Mouse (Mus musculus) embryo, embryonic 11 days (tissue): Measurements from ENCODE around the gene Pcolce.
"Not testable (repeated sequence)": the region's sequence is repeated elsewhere in the genome, so short reads cannot be mapped to it uniquely, and the experiment has no call there.

Experiments
- DNase-seq: peaks from one replicate; pipeline ENCODE4 v3.0.0-alpha.2; 2015

Gene Pcolce

GRCm38 (mm10) chr5:137628498-137629305 is 15.1 kb upstream of the Pcolce start, which contains the start of the genes Fbxo24, Lrch4 and Gm20605:
TSS of gene Fbxo24 (minus strand) at chr5:137629002.
TSS of gene Lrch4 (plus strand) at chr5:137629121.
TSS of gene Gm20605 (plus strand) at chr5:137629175.
- peak; percentile 100 for DNase-seq

- no peak for DNase-seq
Measured at GRCm38 (mm10) chr5:137627991-137628390, 14.4 kb upstream of the Pcolce start.

- DNase-seq = no peak
Measured at GRCm38 (mm10) chr5:137623937-137624530, 10.4 kb upstream of the Pcolce start.

DNA sequence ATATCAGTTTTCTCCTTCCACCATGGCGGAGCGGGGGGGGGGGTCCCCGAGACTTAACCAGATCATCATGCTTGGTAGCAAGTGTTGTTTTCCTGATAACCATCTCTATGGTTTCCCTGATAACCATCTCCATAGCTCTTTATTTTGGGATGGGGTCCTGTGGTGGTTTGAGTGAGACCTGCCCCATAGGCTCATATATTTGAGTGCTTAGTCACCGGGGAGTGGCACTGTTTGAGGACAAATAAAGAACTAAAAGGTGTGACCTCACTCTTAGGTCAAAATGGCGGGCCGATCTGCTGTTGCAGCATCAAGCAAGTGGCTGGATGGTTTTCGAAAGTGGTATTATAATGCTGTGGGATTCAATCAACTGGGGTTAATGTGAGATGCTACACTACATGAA is 1.8 kb upstream of the Pcolce start:
- no peak for DNase-seq

- not testable (repeated sequence) for DNase-seq
Measured at GRCm38 (mm10) chr5:137614921-137615320, 1.3 kb upstream of the Pcolce start.

GRCm38 (mm10) chr5:137613076-137613475 is 508 bp downstream of the Pcolce start:
- DNase-seq = no peak

DNA sequence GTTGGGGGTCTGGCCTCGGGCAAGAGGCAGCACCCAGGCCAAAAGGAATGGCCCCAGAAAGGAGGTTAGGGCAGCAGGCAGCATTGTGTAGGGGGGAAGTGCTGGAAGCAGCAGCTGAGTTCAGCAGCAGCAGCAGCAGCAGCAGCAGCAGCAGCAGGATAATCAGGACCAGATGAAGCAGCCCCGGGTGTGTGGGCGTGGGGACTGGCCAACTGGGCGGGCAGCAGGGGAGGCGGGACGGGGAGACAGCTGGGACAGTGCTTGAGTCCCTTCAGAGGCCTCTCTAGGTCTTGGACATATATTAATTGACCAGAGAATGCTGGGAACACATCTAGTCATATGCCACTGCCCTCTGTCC is 2.4 kb downstream of the Pcolce start:
- peak; percentile 84 for DNase-seq

GRCm38 (mm10) chr5:137610548-137611244 is 2.9 kb downstream of the Pcolce start:
- DNase-seq = peak; percentile 93

DNA sequence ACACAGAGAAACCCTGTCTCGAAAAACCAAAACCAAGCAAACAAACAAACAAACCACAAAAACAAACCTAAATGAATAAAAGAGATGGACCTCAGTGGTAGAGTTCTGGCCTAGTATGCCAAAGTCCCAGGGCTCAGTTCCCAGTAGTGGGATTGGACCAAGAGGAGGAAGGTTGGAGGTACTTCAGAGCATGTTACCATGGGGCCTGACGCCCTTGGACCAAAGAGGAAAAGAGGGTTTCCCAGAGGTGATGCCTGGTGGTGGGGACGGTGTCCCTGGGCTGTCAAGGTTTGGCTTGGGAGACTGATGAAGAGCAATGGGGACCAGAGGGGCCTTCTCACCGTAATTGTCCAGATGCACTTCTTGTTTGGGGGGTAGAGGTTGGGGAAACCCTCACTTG is 3.5 kb downstream of the Pcolce start:
- no peak for DNase-seq

DNA sequence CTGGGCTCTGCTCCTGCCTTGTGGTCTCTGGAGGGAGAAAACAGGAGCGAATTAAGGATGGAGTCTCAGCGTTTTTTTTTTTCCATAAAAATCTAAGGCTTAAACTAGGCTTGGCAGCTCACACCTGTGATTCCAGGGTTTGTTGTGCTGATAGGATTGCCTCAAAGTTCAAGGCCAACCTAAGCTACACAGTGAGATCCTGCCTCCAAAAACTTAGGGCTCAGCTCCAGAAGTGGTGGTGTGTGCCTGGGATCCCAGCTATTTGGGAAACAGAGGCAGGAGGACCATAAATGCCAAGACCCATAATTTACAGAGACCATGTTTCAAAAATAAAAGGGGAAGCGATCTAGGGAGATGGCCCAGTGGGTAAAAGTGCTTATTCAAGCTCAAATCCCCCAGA is 4.3 kb downstream of the Pcolce start:
- no peak for DNase-seq

- no peak for DNase-seq
Measured at GRCm38 (mm10) chr5:137608654-137609190, 4.9 kb downstream of the Pcolce start.

DNA sequence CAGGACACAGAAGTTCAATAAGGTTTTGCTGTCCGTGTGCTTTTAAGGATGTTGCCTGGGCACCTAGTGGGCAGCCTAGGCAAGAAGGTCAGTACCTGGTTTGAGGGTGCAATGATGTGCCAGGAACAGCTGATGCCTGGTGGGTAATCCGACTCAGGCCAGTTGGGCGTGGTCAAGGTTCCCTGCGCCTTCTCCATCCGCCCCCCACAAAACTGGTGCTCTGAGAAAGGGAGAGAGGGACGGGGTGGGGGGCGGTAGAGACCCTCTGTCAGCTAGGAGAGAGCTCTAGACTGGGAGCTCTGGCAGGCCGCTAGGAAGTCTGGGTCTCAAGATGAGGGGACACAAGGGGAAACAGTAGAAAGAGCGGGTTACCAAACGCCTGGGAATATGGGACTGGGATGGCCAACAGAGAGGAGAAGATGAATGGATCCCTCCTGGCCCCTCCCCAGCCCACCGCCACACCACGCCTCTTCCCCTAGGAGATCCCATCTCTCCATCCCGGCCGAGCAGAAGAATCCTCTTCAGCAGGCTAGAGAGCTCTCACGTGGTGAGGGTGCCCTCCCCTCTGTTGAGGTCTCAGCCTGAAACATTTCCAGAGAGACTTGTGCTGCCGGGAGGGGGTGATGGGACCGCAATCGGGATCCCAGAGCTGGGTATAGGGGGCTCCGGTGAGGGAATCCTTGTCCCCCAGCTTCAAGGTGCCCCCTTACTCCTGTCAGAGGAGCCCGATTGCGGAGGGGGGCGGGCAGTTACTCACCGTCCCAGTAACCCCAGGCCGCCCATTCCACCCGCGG is 5.5 kb downstream of the Pcolce start:
- peak; percentile 29 for DNase-seq

- DNase-seq = peak; percentile 68
Measured at GRCm38 (mm10) chr5:137601365-137601729, 12.2 kb downstream of the Pcolce start.

DNA sequence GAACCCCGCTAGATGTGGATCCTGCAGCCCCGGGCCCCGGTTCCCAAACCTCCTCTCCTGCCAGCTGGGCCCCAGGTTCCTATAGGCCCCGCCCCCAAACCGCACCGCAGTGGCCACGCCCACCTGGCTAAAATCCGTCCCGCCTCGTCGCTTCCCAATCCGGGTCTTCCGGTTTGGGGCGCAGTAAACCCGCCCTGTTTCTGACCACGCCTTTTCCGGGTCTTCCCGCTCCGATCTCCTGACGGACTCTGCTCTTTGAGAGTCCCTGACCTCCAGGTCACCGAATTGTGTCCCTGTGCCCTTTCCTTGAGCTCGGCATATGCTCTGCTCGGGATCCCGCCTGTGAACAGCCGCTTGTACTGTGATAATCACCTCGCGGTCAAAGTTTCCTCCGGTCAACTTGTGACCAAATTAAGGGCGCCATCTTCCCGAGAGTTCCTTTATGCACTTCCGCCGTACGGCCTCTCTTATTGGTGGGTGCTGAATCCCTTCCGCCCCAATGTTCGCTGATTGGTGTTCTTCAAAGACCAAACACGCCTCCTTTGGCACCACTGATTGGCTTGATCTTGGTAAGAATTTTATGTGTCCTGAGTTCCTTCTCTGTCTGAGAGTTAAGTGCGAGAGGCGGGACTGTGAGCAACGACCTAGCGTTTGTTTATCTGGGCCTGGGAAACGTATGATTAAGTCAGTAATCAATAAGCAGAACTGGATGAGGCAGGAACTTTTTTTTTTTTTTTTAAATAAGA is 12.8 kb downstream of the Pcolce start, which contains the start of gene Mospd3:
Gene Mospd3, minus strand, starts transcription at position 440 of the 746 bp plus-strand sequence.
- DNase-seq = peak; percentile 98

GRCm38 (mm10) chr5:137600281-137600618 is 13.3 kb downstream of the Pcolce start:
- DNase-seq = no peak

DNA sequence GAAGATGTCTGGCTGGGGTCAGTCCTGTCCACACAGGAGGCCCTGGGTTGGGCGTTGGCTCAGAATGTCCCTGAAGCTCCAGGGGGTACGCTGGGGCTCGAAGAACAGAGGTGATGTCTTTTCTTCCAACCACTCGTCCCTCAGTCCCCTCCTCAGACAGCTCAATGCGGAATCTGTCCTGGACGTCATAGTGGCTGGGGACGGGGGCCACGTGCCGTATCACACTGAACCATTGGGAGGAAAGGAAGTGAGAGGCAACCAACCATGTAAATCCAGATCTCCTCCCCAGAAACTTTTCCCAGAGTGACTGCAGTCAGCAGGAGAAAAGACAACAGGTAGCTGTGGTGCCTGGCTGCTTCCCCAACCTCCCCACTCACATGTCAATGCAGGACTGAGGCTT is 14.0 kb downstream of the Pcolce start:
- DNase-seq = no peak

DNA sequence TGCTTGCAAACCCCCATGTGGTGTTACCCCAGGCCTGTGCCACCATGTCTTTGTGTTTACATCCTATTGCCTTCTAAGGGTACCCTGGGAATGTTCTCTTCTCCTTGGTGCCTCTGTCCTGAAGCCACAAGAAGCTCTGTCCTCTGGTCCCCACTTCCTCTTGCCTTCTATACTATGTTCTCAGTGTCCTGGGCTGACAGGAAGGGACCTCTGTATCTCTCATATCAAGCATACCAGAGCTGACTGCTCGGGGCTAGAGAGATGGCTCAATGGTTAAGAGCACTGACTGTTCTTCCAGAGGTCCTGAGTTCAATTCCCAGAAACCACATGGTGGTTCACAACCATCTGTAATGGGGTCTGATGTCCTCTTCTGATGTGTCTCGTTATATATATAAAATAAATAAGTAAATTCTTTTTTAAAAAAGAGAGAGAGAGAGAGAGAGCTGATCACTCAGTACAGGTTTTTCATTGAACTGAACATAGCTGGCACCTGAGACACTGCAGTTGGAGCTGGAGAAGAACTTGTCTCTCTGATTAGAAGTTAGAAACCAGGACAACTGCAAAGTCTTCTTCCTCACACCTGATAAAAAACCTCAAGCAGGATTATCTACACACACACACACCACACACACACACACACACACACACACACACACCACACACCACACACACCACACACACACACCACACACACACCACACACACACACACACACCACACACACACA is 15.3 kb downstream of the Pcolce start:
- DNase-seq = no peak

GRCm38 (mm10) chr5:137597625-137598024 is 16.0 kb downstream of the Pcolce start:
- no peak for DNase-seq

DNA sequence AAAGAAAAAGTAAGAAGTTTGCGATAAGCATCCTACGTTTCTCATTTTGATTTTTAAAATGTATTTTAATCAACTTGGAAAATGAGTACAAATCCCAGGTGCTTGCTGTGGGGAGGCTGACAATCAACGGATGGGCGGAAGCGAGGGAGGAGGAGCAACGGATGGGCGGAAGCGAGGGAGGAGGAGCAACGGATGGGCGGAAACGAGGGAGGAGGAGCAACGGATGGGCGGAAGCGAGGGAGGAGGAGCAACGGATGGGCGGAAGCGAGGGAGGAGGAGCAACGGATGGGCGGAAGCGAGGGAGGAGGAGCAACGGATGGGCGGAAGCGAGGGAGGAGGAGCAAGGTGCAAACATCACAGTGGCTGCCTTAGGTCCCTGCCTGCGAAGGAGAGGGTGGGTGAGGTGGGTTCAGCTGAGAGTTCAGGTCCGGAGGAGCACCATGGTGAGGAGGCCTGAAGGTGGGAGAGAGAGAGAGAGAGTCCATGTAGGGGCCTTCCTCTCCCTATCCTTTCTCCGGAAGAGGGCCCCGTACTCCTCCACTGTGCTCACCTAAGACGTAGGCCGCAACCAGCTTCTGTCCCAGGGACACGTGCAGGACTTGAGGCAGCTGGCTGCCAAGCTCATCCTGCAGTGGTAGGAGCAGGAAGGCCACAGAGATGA is 16.9 kb downstream of the Pcolce start:
- peak; percentile 25 for DNase-seq

- DNase-seq = no peak
Measured at GRCm38 (mm10) chr5:137595921-137596320, 17.7 kb downstream of the Pcolce start.

GRCm38 (mm10) chr5:137590507-137590906 is 23.1 kb downstream of the Pcolce start:
- DNase-seq = no peak
